Mouse (Mus musculus): Measurements from ENCODE around the gene Nup107. TPM values are rescaled to one million over a fixed set of nuclear protein-coding genes. Genes with fewer than 3 reads are reported as not detected.

Gene Nup107
- polyA plus RNA-seq, 1 experiment from 2014 or later: 97.7 TPM

DNA sequence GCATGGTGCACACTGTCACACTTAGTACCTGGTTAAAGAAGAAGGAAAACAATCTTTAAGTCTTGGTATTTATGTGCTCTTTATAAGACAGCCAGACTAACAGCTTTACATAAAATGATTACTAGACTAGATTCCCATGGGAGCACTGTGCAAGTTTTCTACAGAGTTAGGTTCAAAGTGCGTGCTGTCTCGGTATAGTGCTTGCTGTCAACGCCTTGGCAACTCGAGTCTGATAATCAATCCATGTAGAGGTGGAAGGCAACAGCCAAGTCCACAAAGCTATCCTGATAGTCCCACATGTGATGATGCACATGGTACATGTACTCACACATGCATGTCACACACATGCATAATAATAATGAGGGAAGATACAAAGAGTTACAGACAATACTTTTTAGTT is 32.1 kb upstream of the Nup107 start:
- Histone ChIP-seq H3K4me2 (no peak overlapping the region), H3K4me1 (replicated peaks) (peaks cover 20% of the 10 kb centered on the region), H3K9me3 (no peaks in the 10 kb centered on the region), H3K36me3 (peaks cover 44% of the 10 kb centered on the region), H3K9ac (replicated peaks) (no peak overlapping the region), H3K27ac (no peak overlapping the region), H3K4me3 (replicated peaks) (no peak overlapping the region), H3K27me3 (no peaks in the 10 kb centered on the region)
- no peak for ATAC-seq (ENCODE audit: insufficient number of reproducible peaks, insufficient read depth, low FRiP score, low TSS enrichment, low read depth)
- 82% methylated on average over 4 of the region's 4 CpGs for WGBS

DNA sequence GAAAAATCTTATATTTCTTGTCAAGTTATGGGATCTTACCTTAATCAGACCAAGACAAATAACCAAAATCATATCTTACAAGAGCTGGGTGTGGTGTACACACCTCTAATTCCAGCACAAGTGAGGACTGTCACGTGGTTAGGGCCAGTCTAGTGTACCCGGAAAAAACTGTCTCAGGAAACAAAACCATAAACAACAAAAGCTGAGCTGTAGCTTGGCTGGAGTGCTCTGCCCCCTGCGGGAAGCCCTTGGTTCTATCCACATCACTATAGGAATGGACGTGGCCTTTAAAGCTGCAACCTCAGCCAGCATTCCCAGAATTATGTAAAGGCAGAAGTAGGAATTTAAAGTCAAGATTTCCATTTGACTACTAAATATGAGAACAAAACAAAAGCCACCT is 31.6 kb upstream of the Nup107 start:
- no peak for ATAC-seq (ENCODE audit: insufficient number of reproducible peaks, insufficient read depth, low FRiP score, low TSS enrichment, low read depth)
- Histone ChIP-seq H3K36me3 (peaks cover 49% of the 10 kb centered on the region), H3K4me1 (replicated peaks) (peaks cover 20% of the 10 kb centered on the region), H3K9me3 (no peaks in the 10 kb centered on the region), H3K4me3 (replicated peaks) (no peak overlapping the region), H3K9ac (replicated peaks) (no peak overlapping the region), H3K4me2 (no peak overlapping the region), H3K27ac (no peak overlapping the region), H3K27me3 (no peaks in the 10 kb centered on the region)
- WGBS: 77% methylated on average over 4 of the region's 4 CpGs

DNA sequence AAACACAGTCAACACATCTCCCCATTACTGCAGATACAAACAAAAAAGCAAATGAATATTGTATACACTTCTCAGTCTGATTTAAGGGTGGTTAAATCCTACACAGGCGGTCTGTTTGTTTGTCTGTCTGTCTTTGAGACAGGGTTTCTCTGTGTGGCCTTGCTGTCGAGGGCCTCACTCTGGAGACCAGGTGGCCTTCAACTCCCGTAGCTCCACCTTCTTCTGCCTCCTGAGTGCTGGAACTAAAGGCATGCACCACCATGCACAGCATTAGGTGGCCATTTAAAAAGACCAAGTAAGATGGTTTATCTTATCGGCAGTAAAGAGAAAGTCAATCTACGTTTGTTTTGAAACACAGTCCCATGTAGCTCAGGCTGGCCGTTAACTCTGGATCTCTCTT is 30.8 kb upstream of the Nup107 start:
- Histone ChIP-seq H3K9ac (replicated peaks) (no peak overlapping the region), H3K4me2 (no peak overlapping the region), H3K27me3 (no peaks in the 10 kb centered on the region), H3K9me3 (no peaks in the 10 kb centered on the region), H3K4me3 (replicated peaks) (no peak overlapping the region), H3K27ac (no peak overlapping the region), H3K36me3 (peaks cover 57% of the 10 kb centered on the region), H3K4me1 (replicated peaks) (peaks cover 17% of the 10 kb centered on the region)
- WGBS: 84% methylated on average over 6 of the region's 6 CpGs
- ATAC-seq (ENCODE audit: insufficient number of reproducible peaks, insufficient read depth, low FRiP score, low TSS enrichment, low read depth): no peak

DNA sequence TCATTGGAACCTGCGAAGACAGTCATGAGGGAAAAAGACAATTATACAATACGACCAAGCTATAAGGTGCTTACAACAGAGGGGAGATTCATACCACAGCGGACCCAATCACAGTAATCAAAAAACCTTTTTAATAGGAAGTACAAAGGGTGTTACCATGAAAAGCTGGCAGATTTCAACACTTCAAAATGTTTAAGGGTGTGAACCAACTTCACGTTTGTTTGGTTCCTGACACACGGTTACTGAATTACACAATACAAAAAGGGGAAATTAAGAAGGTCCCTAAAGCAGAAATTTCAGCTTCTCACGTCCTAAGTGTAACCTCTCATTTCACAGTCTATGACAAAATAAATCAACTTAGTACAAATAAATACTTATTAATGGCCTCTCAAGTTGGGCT is 26.1 kb upstream of the Nup107 start:
- H3K4me1 ChIP-seq (replicated peaks): no peaks in the 10 kb centered on the region
- H3K27me3 ChIP-seq: no peaks in the 10 kb centered on the region
- H3K27ac ChIP-seq: no peak overlapping the region
- no peak for ATAC-seq (ENCODE audit: insufficient number of reproducible peaks, insufficient read depth, low FRiP score, low TSS enrichment, low read depth)
- 89% methylated on average over 6 of the region's 6 CpGs for WGBS
- H3K9me3 ChIP-seq: no peaks in the 10 kb centered on the region
- H3K4me3 ChIP-seq (replicated peaks): no peak overlapping the region
- peaks cover 87% of the 10 kb centered on the region for H3K36me3 ChIP-seq
- no peak overlapping the region for H3K4me2 ChIP-seq
- H3K9ac ChIP-seq (replicated peaks): no peak overlapping the region

DNA sequence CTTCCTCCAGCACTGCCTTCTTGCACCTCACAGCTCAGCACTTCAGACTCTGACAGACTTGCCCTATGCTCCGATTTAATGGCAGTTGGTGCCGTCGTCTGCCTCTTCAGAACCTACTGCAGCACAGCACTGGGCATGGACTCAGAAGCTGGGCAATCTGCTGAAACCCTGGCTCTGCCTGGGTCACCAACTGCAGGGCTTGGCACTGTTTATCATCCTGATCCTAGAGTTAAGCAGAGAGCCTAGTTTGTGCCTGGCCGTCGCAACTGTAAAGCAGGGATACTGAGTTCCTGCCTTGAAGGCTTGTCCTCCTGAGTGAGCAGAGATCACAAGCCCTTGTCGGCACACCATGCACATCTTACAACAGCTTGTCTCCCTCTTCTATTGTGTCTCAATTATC is 24.2 kb upstream of the Nup107 start:
- Histone ChIP-seq H3K27ac (no peak overlapping the region), H3K9ac (replicated peaks) (no peak overlapping the region), H3K36me3 (peaks cover 91% of the 10 kb centered on the region), H3K27me3 (no peaks in the 10 kb centered on the region), H3K4me2 (no peak overlapping the region), H3K4me3 (replicated peaks) (no peak overlapping the region), H3K9me3 (no peaks in the 10 kb centered on the region), H3K4me1 (replicated peaks) (no peaks in the 10 kb centered on the region)
- no peak for ATAC-seq (ENCODE audit: insufficient number of reproducible peaks, insufficient read depth, low FRiP score, low TSS enrichment, low read depth)
- WGBS: 91% methylated on average over 6 of the region's 6 CpGs

DNA sequence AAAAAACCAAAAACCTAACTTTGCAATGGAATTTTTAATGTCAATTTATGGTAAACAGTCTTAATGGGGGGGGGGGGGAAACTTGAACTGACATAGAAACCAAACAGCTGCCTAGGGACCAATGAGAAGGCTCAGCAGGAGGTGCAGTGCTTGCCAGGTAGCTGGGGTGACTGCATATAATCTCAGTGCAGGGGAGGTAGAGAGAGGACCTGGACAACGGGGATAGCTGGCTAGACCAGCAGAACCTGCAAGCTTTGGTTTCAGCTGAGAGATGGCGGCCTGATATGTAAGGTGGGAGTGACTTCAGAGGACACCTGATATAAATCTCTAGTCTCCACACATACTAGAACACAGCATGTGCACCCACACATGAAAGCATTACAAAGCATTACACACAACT is 20.0 kb upstream of the Nup107 start:
- Histone ChIP-seq H3K4me1 (replicated peaks) (peaks cover 15% of the 10 kb centered on the region), H3K27me3 (no peaks in the 10 kb centered on the region), H3K27ac (no peak overlapping the region), H3K4me3 (replicated peaks) (no peak overlapping the region), H3K36me3 (peaks cover 56% of the 10 kb centered on the region), H3K9me3 (no peaks in the 10 kb centered on the region), H3K9ac (replicated peaks) (no peak overlapping the region), H3K4me2 (no peak overlapping the region)
- ATAC-seq (ENCODE audit: insufficient number of reproducible peaks, insufficient read depth, low FRiP score, low TSS enrichment, low read depth): no peak
- WGBS: 86% methylated on average over 2 of the region's 2 CpGs

DNA sequence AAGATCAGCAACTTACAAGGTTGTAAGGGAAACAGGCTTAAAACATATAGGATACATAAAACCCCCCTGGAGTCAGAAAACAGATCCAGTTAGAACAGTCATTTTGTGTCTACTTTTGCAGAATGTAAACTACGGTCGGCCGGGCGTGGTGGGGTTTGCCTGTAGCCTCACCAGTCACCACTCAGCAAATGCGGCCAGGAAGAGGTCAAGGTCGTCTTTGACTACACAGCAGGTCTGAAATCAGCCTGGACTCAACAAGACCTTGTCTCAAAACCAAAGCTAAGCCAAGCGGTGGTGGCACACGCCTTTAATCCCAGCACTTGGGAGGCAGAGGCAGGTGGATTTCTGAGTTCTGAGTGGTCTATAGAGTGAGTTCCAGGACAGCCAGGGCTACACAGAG is 19.1 kb upstream of the Nup107 start:
- H3K4me3 ChIP-seq (replicated peaks): no peak overlapping the region
- no peaks in the 10 kb centered on the region for H3K9me3 ChIP-seq
- 97% methylated on average over 8 of the region's 8 CpGs for WGBS
- peaks cover 47% of the 10 kb centered on the region for H3K36me3 ChIP-seq
- no peak for ATAC-seq (ENCODE audit: insufficient number of reproducible peaks, insufficient read depth, low FRiP score, low TSS enrichment, low read depth)
- H3K27me3 ChIP-seq: no peaks in the 10 kb centered on the region
- peaks cover 15% of the 10 kb centered on the region for H3K4me1 ChIP-seq (replicated peaks)
- H3K27ac ChIP-seq: no peak overlapping the region
- no peak overlapping the region for H3K9ac ChIP-seq (replicated peaks)
- no peak overlapping the region for H3K4me2 ChIP-seq

DNA sequence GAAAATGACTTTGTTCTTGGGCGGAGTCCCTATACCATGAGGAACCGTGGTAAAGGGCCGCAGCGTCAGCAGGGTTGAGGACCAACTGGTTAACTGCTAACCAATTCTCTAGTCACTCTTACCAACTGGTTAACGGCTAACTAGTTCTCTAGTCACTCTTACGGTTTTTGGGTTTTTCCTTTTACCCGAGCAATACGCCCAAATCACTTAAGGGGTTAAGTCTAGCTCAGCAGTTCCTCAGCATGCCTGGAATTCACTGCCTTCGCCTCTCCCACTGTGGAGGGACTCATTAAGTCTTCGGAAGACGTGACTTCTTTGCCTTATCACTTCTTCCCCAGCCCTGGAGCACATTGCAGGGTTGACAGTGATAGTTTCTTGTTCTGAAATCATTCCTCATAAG is 18.0 kb upstream of the Nup107 start:
- Histone ChIP-seq H3K27me3 (no peaks in the 10 kb centered on the region), H3K27ac (no peak overlapping the region), H3K4me3 (replicated peaks) (no peak overlapping the region), H3K9me3 (no peaks in the 10 kb centered on the region), H3K4me2 (no peak overlapping the region), H3K4me1 (replicated peaks) (peaks cover 15% of the 10 kb centered on the region), H3K9ac (replicated peaks) (no peak overlapping the region), H3K36me3 (peaks cover 36% of the 10 kb centered on the region)
- 82% methylated on average over 11 of the region's 11 CpGs for WGBS
- ATAC-seq (ENCODE audit: insufficient number of reproducible peaks, insufficient read depth, low FRiP score, low TSS enrichment, low read depth): no peak

DNA sequence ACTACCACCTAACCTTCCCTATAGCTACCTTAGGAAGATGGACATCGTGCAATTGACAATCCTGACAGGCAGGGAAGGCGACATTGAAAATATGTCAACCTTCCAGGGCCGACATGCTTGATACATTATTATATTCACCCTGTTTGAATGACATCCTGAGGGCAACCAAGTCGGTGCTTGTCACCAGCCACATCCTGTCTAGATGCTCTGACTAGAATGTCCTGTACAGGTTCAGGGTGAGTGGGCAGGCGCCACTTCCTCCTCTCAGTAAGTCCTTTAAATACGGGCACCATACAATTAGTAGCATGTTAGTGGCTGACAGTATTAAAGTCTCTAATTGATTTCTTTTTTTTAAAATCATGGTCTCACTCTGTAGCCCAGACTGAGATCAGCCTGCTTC is 15.6 kb upstream of the Nup107 start:
- Histone ChIP-seq H3K4me2 (no peak overlapping the region), H3K27me3 (no peaks in the 10 kb centered on the region)
- 84% methylated on average over 6 of the region's 6 CpGs for WGBS

DNA sequence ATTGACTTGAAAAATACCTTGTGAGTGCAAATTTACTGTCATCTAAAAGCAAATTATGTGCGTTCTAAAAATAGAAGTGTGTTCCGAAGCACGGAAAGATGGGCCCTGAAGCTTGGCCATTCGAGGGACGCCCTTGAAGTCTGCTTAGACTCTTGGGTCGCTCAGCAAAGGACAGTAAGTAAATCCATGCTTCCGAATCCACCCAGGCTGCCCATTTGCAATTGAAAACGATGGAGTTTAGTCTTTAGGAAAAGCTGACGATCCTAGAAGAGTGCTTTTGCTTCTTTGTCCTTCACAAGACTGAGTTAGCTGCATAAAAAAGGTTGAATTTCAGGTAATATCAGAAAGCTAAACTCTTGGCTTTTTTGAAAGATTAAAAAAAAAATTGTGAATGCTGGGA is 13.4 kb upstream of the Nup107 start:
- no peak overlapping the region for H3K9ac ChIP-seq (replicated peaks)
- H3K27me3 ChIP-seq: no peaks in the 10 kb centered on the region
- 0 out of 2 replicates have a peak, but pooled peaks cover under 1% of the 10 kb centered on the region for H3K36me3 ChIP-seq
- no peak overlapping the region for H3K4me2 ChIP-seq
- peaks cover 15% of the 10 kb centered on the region for H3K4me1 ChIP-seq (replicated peaks)
- no peak overlapping the region for H3K4me3 ChIP-seq (replicated peaks)
- 61% methylated on average over 9 of the region's 9 CpGs for WGBS
- no peak for ATAC-seq (ENCODE audit: insufficient number of reproducible peaks, insufficient read depth, low FRiP score, low TSS enrichment, low read depth)
- H3K9me3 ChIP-seq: no peaks in the 10 kb centered on the region
- H3K27ac ChIP-seq: no peak overlapping the region

More for the DNA sequence above, 15.6 kb upstream of the Nup107 start:
- H3K9me3 ChIP-seq: no peaks in the 10 kb centered on the region
- H3K36me3 ChIP-seq: peaks cover 20% of the 10 kb centered on the region
- H3K27ac ChIP-seq: no peak overlapping the region; the same call in 1 of the 2 replicates
- no peak overlapping the region for H3K9ac ChIP-seq (replicated peaks)
- no peak overlapping the region for H3K4me3 ChIP-seq (replicated peaks)
- ATAC-seq (ENCODE audit: insufficient number of reproducible peaks, insufficient read depth, low FRiP score, low TSS enrichment, low read depth): no peak
- peaks cover 15% of the 10 kb centered on the region for H3K4me1 ChIP-seq (replicated peaks)

DNA sequence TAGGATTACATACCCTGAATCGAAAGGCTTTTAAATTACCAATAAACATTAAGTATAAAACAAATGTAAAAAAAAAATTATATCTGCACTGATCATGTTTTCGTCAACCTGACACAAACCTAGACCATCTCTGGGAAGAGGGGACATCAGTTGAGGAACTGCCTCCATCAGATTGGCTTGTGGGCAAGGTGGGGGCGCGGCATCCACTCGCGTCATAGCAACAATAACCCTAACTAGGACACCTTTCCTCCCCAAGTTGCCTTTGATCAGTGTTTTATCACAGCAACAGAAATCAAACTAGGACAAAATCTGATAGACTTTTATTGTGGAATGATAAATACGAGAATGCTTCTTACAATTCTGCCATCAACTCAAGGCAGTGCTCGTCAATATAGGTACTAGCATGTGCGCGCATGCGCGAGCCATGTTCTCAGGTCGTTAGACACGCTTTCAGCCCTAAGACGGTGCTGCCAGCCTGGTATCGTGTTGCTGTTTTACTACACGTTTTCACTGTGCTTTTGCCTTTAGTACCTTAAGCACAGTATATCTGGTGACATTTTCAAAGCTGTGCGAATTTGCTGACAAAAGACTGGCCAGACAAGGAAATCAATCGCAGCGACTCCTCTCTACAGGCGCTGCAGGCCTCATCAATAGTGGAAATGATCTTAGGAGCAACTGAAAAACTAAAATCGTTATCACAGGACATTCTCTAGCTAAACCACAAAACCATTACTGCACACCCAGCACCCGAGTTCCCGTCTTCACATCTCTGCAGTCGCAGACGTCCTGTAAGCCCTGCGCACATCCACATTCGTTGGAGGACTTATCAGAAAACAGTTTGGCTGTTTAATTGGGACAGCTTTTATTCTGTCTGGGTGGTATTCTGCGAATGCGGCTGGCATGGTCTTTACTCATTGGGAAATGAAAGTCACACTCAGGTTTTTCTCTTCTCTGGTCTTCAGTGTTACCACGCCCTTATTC is 11.7 kb upstream of the Nup107 start:
- H3K9ac ChIP-seq (replicated peaks): no peak overlapping the region
- no peak for ATAC-seq (ENCODE audit: insufficient number of reproducible peaks, insufficient read depth, low FRiP score, low TSS enrichment, low read depth)
- no peak overlapping the region for H3K27ac ChIP-seq
- H3K4me3 ChIP-seq (replicated peaks): no peak overlapping the region
- no peaks in the 10 kb centered on the region for H3K27me3 ChIP-seq
- no peak overlapping the region for H3K4me2 ChIP-seq
- H3K36me3 ChIP-seq: no peaks in the 10 kb centered on the region
- 86% methylated on average over 31 of the region's 31 CpGs for WGBS
- H3K9me3 ChIP-seq: no peaks in the 10 kb centered on the region
- peaks cover 11% of the 10 kb centered on the region for H3K4me1 ChIP-seq (replicated peaks)

DNA sequence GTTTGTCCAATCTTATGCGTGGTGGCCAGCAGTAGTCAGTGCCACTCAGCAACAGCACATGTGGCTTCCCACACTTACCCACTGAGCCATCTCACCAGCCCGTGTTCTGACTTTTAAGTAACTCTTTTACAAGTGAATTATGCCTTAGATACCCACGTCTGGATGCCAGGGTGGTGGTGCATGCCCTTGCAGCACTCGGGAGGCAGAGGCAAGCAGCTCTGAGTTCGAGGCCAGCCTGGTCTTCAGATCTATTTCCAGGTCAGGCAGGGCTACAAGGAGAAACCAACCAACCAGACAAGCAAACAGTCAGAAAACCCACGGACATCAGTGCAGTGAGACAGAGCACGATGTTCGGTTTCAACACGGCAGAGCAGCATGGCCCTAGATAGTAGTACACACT is 9.4 kb upstream of the Nup107 start:
- no peak for ATAC-seq (ENCODE audit: insufficient number of reproducible peaks, insufficient read depth, low FRiP score, low TSS enrichment, low read depth)
- WGBS: 94% methylated on average over 9 of the region's 9 CpGs
- Histone ChIP-seq H3K9ac (replicated peaks) (no peak overlapping the region), H3K27ac (no peak overlapping the region), H3K27me3 (no peaks in the 10 kb centered on the region), H3K4me2 (no peak overlapping the region), H3K4me3 (replicated peaks) (no peak overlapping the region), H3K36me3 (no peaks in the 10 kb centered on the region), H3K4me1 (replicated peaks) (peaks cover 4% of the 10 kb centered on the region; the same call in 1 of the 2 replicates), H3K9me3 (no peaks in the 10 kb centered on the region)
